Mouse (Mus musculus) left cerebral cortex, adult 8-10 months (tissue): ENCODE results near the gene Rock2. TPM values are rescaled to one million over a fixed set of nuclear protein-coding genes. Genes with fewer than 3 reads are reported as not detected.

Source experiments
- DNase-seq, 2 experiments: peaks; one replicate each; pipeline ENCODE4 v3.0.0; 2022; ENCODE audit warnings: low spot score in 2 of 2
- total RNA-seq, 4 experiments: library from RNA; stranded (reverse); gene quantifications; 2 replicates each; pipeline ENCODE4 v1.2.4; 2022

Rock2 gene
- total RNA-seq, 4 experiments from 2014 or later: 122 to 132 (median 129) TPM

GRCm38 (mm10) chr12:16870405-16871068, 24.2 kb upstream of the Rock2 start:
- no peak for DNase-seq

GRCm38 (mm10) chr12:16872006-16872405, 22.7 kb upstream of the Rock2 start:
- no peak for DNase-seq

- no peak for DNase-seq
Measured at GRCm38 (mm10) chr12:16872926-16873464, 21.7 kb upstream of the Rock2 start.

GRCm38 (mm10) chr12:16873549-16873948, 21.1 kb upstream of the Rock2 start:
- DNase-seq: peak in 1 of 2 experiments; percentile 59

- no peak for DNase-seq
Measured at GRCm38 (mm10) chr12:16874086-16874485, 20.6 kb upstream of the Rock2 start.

GRCm38 (mm10) chr12:16875269-16875668, 19.4 kb upstream of the Rock2 start:
- no peak for DNase-seq

GRCm38 (mm10) chr12:16875678-16876077, 19.0 kb upstream of the Rock2 start:
- DNase-seq: no peak

- no peak for DNase-seq
Measured at GRCm38 (mm10) chr12:16876667-16877066, 18.0 kb upstream of the Rock2 start.

GRCm38 (mm10) chr12:16877141-16877540, 17.6 kb upstream of the Rock2 start:
- no peak for DNase-seq

GRCm38 (mm10) chr12:16877679-16878078, 17.0 kb upstream of the Rock2 start:
- DNase-seq: no peak

GRCm38 (mm10) chr12:16879369-16879768, 15.3 kb upstream of the Rock2 start:
- DNase-seq: no peak

- DNase-seq: no peak
Measured at GRCm38 (mm10) chr12:16880077-16880476, 14.6 kb upstream of the Rock2 start.

- DNase-seq: no peak
Measured at GRCm38 (mm10) chr12:16882442-16882841, 12.3 kb upstream of the Rock2 start.

- no peak for DNase-seq
Measured at GRCm38 (mm10) chr12:16883111-16883510, 11.6 kb upstream of the Rock2 start.

GRCm38 (mm10) chr12:16884534-16884933, 10.2 kb upstream of the Rock2 start:
- DNase-seq: no peak

- DNase-seq: no peak
Measured at GRCm38 (mm10) chr12:16886354-16886753, 8.3 kb upstream of the Rock2 start.

GRCm38 (mm10) chr12:16893039-16893438, 1.7 kb upstream of the Rock2 start:
- no peak for DNase-seq

- no peak for DNase-seq
Measured at GRCm38 (mm10) chr12:16893656-16894395, 869 bp upstream of the Rock2 start.

- DNase-seq: no peak
Measured at GRCm38 (mm10) chr12:16895221-16895928, 680 bp downstream of the Rock2 start.

GRCm38 (mm10) chr12:16896073-16896789, 1.5 kb downstream of the Rock2 start:
- DNase-seq: no peak

- no peak for DNase-seq
Measured at GRCm38 (mm10) chr12:16897225-16897624, 2.5 kb downstream of the Rock2 start.
